Mouse (Mus musculus) frontal cortex, postnatal 36 days (tissue): Measurements from ENCODE around the gene Ciao1.
"Not testable (repeated sequence)": the region's sequence is repeated elsewhere in the genome, so short reads cannot be mapped to it uniquely, and the experiment has no call there.

Source experiments
- DNase-seq, 2 experiments: peaks; one replicate each; pipeline ENCODE4 v3.0.0; 2022; ENCODE audit warnings: low spot score in 2 of 2

Ciao1 gene

GRCm38 (mm10) chr2:127250291-127251008, 2.8 kb upstream of the Ciao1 start:
- no peak for DNase-seq

- DNase-seq = peak; percentile 26 to 51
Observed at GRCm38 (mm10) chr2:127248334-127249004, 853 bp upstream of the Ciao1 start.

GRCm38 (mm10) chr2:127240065-127240464, 7.6 kb downstream of the Ciao1 start:
- DNase-seq = no peak

DNA sequence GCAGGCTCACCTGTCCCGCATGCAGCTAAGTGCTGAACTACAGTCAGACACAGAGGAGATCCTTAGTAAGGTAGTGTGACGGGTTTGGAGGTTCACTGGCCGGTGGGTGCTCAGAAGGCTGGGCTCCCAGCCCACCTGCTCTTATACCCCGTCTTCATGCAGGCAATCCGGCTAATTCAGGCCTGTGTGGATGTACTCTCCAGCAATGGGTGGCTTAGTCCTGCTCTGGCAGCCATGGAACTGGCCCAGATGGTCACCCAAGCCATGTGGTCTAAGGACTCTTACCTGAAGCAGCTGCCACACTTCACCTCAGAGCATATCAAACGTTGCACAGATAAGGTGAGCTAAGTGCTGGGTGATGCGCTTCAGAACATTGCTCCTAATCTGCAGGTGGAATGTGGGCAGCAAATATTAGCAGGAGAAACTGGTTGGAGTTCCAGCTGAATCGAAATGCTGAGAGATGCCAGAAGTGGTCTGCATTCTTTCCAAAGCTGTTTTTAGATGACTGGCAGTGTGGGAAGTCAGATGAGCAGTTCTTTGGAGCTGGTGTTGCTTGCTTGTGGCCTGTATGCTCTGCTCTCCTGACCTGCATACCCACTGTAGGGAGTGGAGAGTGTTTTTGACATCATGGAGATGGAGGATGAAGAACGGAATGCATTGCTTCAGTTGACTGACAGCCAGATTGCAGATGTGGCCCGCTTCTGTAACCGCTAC, 9.6 kb downstream of the Ciao1 start:
- DNase-seq = no peak

- no peak for DNase-seq
Observed at GRCm38 (mm10) chr2:127225261-127225660, 22.4 kb downstream of the Ciao1 start.

- no peak for DNase-seq
Observed at GRCm38 (mm10) chr2:127217746-127218145, 29.9 kb downstream of the Ciao1 start.

- DNase-seq = no peak
Observed at GRCm38 (mm10) chr2:127210701-127211100, 36.9 kb downstream of the Ciao1 start.

DNA sequence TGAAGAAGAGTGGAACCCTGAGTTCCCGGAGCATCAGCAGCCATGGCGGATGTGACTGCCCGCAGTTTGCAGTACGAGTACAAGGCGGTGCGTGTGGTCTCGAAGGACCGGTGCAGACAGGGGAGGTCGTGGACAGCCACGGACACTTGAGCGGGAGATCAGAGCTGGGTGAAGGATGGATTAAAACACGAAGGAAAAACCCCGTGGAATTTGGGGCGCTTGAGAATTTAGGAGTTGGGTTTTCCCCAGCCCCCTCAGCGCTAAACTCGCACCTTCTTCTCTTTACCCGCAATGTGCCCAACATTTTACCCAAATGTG, 39.2 kb downstream of the Ciao1 start:
- no peak for DNase-seq

DNA sequence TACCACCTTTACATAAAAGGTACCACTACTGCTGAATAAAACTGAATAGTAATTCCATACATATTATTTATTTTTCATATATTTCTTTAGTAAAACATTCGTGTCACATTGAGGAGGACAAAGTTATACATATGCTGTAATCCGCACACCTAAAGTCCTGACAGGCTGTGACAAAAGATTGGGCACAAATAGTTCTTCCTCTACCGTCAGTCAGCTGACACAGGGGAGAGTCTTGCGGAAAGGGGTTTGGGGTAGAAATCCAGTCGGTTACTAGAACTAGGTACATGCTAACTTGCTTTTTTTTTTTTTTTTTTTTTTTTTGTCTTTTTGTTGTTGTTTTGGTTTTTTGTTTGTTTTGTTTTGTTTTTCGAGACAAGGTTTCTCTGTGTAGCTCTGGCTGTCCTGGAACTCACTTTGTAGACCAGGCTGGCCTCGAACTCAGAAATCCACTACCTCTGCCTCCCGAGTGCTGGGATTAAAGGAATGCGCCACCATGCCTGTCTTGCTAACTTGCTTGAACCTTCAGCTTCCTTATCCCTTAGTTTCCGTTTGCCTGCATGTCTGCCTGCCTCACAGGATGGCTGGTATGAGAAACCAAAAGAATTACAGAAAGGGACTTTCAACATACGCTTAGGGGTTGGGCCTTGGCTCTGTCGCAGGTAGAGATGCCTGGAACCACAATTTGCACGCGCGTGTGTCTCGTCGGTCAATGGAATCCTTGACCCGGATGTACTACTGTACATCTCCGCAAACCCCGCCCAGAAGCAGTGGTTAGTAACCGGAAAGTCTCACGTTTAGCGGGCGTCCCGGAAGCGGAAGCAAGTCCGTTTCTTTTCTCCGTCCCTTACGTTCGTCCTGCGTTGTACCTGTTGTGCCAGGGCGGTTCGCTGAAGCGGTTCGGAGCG, 39.8 kb downstream of the Ciao1 start, which contains the start of the genes 1810024B03Rik and Snrnp200:
TSS of gene 1810024B03Rik (minus strand) at position 734 of the 905 bp plus-strand sequence.
TSS of gene Snrnp200 (plus strand) at position 840 of the 905 bp plus-strand sequence.
- DNase-seq = peak; percentile 93 to 97

DNA sequence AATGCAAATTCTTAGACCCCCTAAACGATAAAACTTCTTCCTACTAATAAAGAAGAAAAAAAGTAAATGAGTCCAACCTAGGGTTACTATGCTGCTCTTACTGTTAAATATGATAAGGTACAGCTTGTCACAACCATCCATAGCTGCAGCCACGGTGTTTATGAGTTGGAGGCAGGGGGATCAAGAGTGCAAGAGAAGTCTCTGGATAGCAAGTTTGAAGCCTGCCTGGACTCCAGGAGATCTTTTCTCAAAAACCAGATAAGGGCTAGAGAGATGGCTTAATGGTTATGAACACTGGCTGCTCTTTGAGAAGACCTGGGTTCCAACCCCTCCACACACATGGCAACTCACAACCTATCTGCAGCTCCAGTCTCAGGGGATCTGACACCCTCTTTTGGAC, 40.7 kb downstream of the Ciao1 start:
- DNase-seq = no peak

DNA sequence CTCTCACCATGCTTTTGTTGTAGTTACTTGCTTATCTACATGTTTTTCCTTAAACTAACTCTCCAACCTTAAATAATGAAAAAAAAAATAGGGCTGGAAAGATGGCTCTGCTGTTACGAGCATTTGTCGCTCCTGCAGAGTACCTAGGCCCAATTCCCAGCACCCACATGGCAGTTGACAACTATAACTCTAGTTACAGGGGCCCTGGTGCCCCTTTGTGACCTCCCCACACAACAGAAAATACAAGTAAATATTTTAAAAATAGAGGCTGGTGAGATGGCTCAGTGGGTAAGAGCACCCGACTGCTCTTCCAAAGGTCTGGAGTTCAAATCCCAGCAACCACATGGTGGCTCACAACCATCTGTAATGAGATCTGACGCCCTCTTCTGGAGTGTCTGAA, 41.7 kb downstream of the Ciao1 start:
- DNase-seq = not testable (repeated sequence)

DNA sequence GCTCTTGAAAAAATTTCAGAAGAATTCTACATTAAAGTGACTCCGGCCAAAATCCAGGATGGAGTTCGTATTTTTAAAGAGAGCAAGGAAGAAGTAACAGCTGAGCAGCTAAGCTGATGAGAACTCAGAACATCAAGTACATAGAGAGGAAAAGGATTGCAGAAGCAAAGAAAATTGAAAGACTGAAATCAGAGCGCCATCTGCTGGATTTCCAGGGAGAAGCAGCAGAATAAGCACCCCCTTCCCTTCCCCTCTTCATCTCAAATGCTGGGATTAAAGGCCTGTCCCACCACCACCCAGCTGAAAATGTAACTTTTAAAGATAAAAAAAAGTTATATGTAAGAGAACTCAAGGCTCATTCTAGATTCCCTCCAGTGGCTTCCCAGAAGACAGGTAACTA, 42.7 kb downstream of the Ciao1 start:
- DNase-seq = peak; percentile 66 to 76
